Mouse (Mus musculus): ENCODE data around the gene Srrm3.

Srrm3 gene

GRCm38 (mm10) chr5:135903551-135904151 is 97.0 kb downstream of the Srrm3 start:
- peak; percentile 92 to 94 for DNase-seq (ENCODE audit: low spot score in 2 of 2)

- no peak for DNase-seq (ENCODE audit: low spot score in 2 of 2)
Measured at GRCm38 (mm10) chr5:135904259-135904658, 97.6 kb downstream of the Srrm3 start.

GRCm38 (mm10) chr5:135905320-135906225 is 98.9 kb downstream of the Srrm3 start:
- DNase-seq (ENCODE audit: low spot score in 2 of 2) = no peak

GRCm38 (mm10) chr5:135906846-135907245 is 100.2 kb downstream of the Srrm3 start:
- no peak for DNase-seq (ENCODE audit: low spot score in 2 of 2)

- no peak for DNase-seq (ENCODE audit: low spot score in 2 of 2)
Measured at GRCm38 (mm10) chr5:135907256-135907655, 100.6 kb downstream of the Srrm3 start.

- peak; percentile 36 to 66 for DNase-seq (ENCODE audit: low spot score in 2 of 2)
Measured at GRCm38 (mm10) chr5:135908185-135908584, 101.5 kb downstream of the Srrm3 start.

- no peak for DNase-seq (ENCODE audit: low spot score in 2 of 2)
Measured at GRCm38 (mm10) chr5:135908989-135909388, 102.3 kb downstream of the Srrm3 start.

GRCm38 (mm10) chr5:135909646-135910045 is 103.0 kb downstream of the Srrm3 start:
- no peak for DNase-seq (ENCODE audit: low spot score in 2 of 2)

- DNase-seq (ENCODE audit: low spot score in 2 of 2) = no peak
Measured at GRCm38 (mm10) chr5:135910813-135911212, 104.1 kb downstream of the Srrm3 start.

GRCm38 (mm10) chr5:135911633-135912220 is 105.0 kb downstream of the Srrm3 start:
- DNase-seq (ENCODE audit: low spot score in 2 of 2) = no peak

GRCm38 (mm10) chr5:135913201-135913600 is 106.5 kb downstream of the Srrm3 start:
- no peak for DNase-seq (ENCODE audit: low spot score in 2 of 2)

GRCm38 (mm10) chr5:135914156-135914555 is 107.5 kb downstream of the Srrm3 start:
- no peak for DNase-seq (ENCODE audit: low spot score in 2 of 2)

- no peak for DNase-seq (ENCODE audit: low spot score in 2 of 2)
Measured at GRCm38 (mm10) chr5:135916051-135916565, 109.4 kb downstream of the Srrm3 start.

- no peak for DNase-seq (ENCODE audit: low spot score in 2 of 2)
Measured at GRCm38 (mm10) chr5:135916601-135917000, 109.9 kb downstream of the Srrm3 start.

GRCm38 (mm10) chr5:135917327-135918058 is 110.8 kb downstream of the Srrm3 start:
- no peak for DNase-seq (ENCODE audit: low spot score in 2 of 2)

- DNase-seq (ENCODE audit: low spot score in 2 of 2) = no peak
Measured at GRCm38 (mm10) chr5:135918059-135918437, 111.4 kb downstream of the Srrm3 start.

- no peak for DNase-seq (ENCODE audit: low spot score in 2 of 2)
Measured at GRCm38 (mm10) chr5:135918593-135918992, 111.9 kb downstream of the Srrm3 start.

GRCm38 (mm10) chr5:135919902-135920301 is 113.2 kb downstream of the Srrm3 start:
- DNase-seq (ENCODE audit: low spot score in 2 of 2) = no peak

- no peak for DNase-seq (ENCODE audit: low spot score in 2 of 2)
Measured at GRCm38 (mm10) chr5:135923901-135924300, 117.2 kb downstream of the Srrm3 start.
